Mouse (Mus musculus) spleen, adult 2 months (tissue): ENCODE results near the gene Sema3f.

Experiments used
- CTCF ChIP-seq: fragments of 200-500 bp; IDR thresholded peaks from 2 replicates; pipeline ENCODE4 v1.5.1; 2011; ENCODE audit warnings: mild to moderate bottlenecking, inconsistent platforms; ENCODE audit not compliant: insufficient read depth, insufficient read length, insufficient replicate concordance; ENCODE audit errors: extremely low read depth
- POLR2A ChIP-seq: fragments of 200-500 bp; IDR thresholded peaks from 2 replicates; pipeline ENCODE4 v1.6.1; 2011; ENCODE audit warnings: low read depth, low read length, inconsistent platforms

DNA sequence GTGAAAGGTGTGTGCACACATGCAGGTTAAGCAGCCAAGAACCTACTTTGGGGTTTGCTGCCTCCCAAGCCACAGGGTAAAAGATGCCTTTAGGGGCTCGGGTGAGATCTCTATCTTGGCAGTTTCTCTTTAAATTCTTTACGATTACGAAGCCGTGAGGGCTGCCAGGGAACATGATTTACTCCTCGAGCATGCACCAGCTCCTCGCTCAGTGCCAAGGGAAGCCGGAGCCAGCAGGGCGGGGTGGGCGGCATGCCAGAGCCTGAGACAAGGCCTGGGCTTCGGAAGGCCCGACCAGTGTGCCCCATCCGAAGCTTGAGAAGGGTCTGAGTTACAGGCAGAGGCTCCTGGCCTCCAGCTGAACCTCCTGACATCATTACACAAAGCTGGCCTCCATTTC, 8.7 kb downstream of the Sema3f start:
- TF ChIP-seq POLR2A (no peak), CTCF (no peak)
